Mouse (Mus musculus): Measurements from ENCODE around the gene Adra1b. TPM values are rescaled to one million over a fixed set of nuclear protein-coding genes. Genes with fewer than 3 reads are reported as not detected.

Gene Adra1b
- polyA plus RNA-seq, 1 experiment from 2014 or later = 6.0 TPM

- Histone ChIP-seq H3K9me3 (replicated peaks; ENCODE audit: control insufficient read depth, low read length) (no peaks in the 10 kb centered on the region), H3K27ac (ENCODE audit: low read length) (no peak overlapping the region), H3K9ac (ENCODE audit: low read length) (peak overlapping the region; percentile 55), H3K27me3 (ENCODE audit: control insufficient read depth, insufficient read depth, low read length) (peaks cover 5% of the 10 kb centered on the region), H3K4me2 (ENCODE audit: low read depth, low read length) (peak overlapping the region; percentile 62), H3K36me3 (ENCODE audit: control insufficient read depth, insufficient read depth) (no peaks in the 10 kb centered on the region), H3K4me3 (ENCODE audit: low read length) (peak overlapping the region; percentile 42), H3K4me1 (ENCODE audit: control insufficient read depth, insufficient read depth, low read length) (0 out of 2 replicates have a peak, but pooled peaks cover 4% of the 10 kb centered on the region)
- WGBS = 16% methylated on average over 63 of the region's 63 CpGs
- ATAC-seq (replicated peaks; ENCODE audit: extremely low read depth, insufficient read depth, low FRiP score) = peak; percentile 69
These were observed 125.3 kb downstream of the Adra1b start for GRCm38 (mm10) chr11:43775469-43776323.

GRCm38 (mm10) chr11:43773725-43774124 is 127.3 kb downstream of the Adra1b start:
- WGBS = 20% methylated on average over 5 of the region's 5 CpGs
- no peak for ATAC-seq (replicated peaks; ENCODE audit: extremely low read depth, insufficient read depth, low FRiP score)
- H3K36me3 ChIP-seq (ENCODE audit: control insufficient read depth, insufficient read depth) = no peaks in the 10 kb centered on the region
- H3K9me3 ChIP-seq (replicated peaks; ENCODE audit: control insufficient read depth, low read length) = no peaks in the 10 kb centered on the region
- H3K9ac ChIP-seq (ENCODE audit: low read length) = no peak overlapping the region
- 0 out of 2 replicates have a peak, but pooled peaks cover 4% of the 10 kb centered on the region for H3K4me1 ChIP-seq (ENCODE audit: control insufficient read depth, insufficient read depth, low read length)
- H3K4me3 ChIP-seq (ENCODE audit: low read length) = no peak overlapping the region
- no peak overlapping the region for H3K27ac ChIP-seq (ENCODE audit: low read length)
- H3K4me2 ChIP-seq (ENCODE audit: low read depth, low read length) = no peak overlapping the region
- peaks cover 5% of the 10 kb centered on the region for H3K27me3 ChIP-seq (ENCODE audit: control insufficient read depth, insufficient read depth, low read length)

GRCm38 (mm10) chr11:43770110-43770509 is 130.9 kb downstream of the Adra1b start:
- no peak overlapping the region for H3K27ac ChIP-seq (ENCODE audit: low read length)
- no peak for ATAC-seq (replicated peaks; ENCODE audit: extremely low read depth, insufficient read depth, low FRiP score)
- peaks cover under 1% of the 10 kb centered on the region for H3K27me3 ChIP-seq (ENCODE audit: control insufficient read depth, insufficient read depth, low read length)
- 74% methylated on average over 4 of the region's 4 CpGs for WGBS
- H3K4me3 ChIP-seq (ENCODE audit: low read length) = no peak overlapping the region
- H3K36me3 ChIP-seq (ENCODE audit: control insufficient read depth, insufficient read depth) = no peaks in the 10 kb centered on the region
- no peaks in the 10 kb centered on the region for H3K9me3 ChIP-seq (replicated peaks; ENCODE audit: control insufficient read depth, low read length)
- no peaks in the 10 kb centered on the region for H3K4me1 ChIP-seq (ENCODE audit: control insufficient read depth, insufficient read depth, low read length)
- H3K9ac ChIP-seq (ENCODE audit: low read length) = no peak overlapping the region
- no peak overlapping the region for H3K4me2 ChIP-seq (ENCODE audit: low read depth, low read length)

- H3K27ac ChIP-seq (ENCODE audit: low read length) = no peak overlapping the region
- no peak overlapping the region for H3K9ac ChIP-seq (ENCODE audit: low read length)
- WGBS = 65% methylated on average over 11 of the region's 11 CpGs
- H3K36me3 ChIP-seq (ENCODE audit: control insufficient read depth, insufficient read depth) = no peaks in the 10 kb centered on the region
- H3K4me1 ChIP-seq (ENCODE audit: control insufficient read depth, insufficient read depth, low read length) = no peaks in the 10 kb centered on the region
- H3K4me3 ChIP-seq (ENCODE audit: low read length) = no peak overlapping the region
- H3K27me3 ChIP-seq (ENCODE audit: control insufficient read depth, insufficient read depth, low read length) = no peaks in the 10 kb centered on the region
- H3K4me2 ChIP-seq (ENCODE audit: low read depth, low read length) = peak overlapping the region; percentile 79; the same call in 1 of the 2 replicates
- no peaks in the 10 kb centered on the region for H3K9me3 ChIP-seq (replicated peaks; ENCODE audit: control insufficient read depth, low read length)
- no peak for ATAC-seq (replicated peaks; ENCODE audit: extremely low read depth, insufficient read depth, low FRiP score)
These were observed 133.3 kb downstream of the Adra1b start for GRCm38 (mm10) chr11:43767749-43768148.

GRCm38 (mm10) chr11:43766922-43767648 is 133.9 kb downstream of the Adra1b start:
- no peaks in the 10 kb centered on the region for H3K4me1 ChIP-seq (ENCODE audit: control insufficient read depth, insufficient read depth, low read length)
- no peaks in the 10 kb centered on the region for H3K36me3 ChIP-seq (ENCODE audit: control insufficient read depth, insufficient read depth)
- H3K4me2 ChIP-seq (ENCODE audit: low read depth, low read length) = peak overlapping the region; percentile 79
- no peaks in the 10 kb centered on the region for H3K9me3 ChIP-seq (replicated peaks; ENCODE audit: control insufficient read depth, low read length)
- ATAC-seq (replicated peaks; ENCODE audit: extremely low read depth, insufficient read depth, low FRiP score) = peak; percentile 82
- WGBS = 4% methylated on average over 37 of the region's 37 CpGs
- H3K4me3 ChIP-seq (ENCODE audit: low read length) = peak overlapping the region; percentile 64
- no peak overlapping the region for H3K27ac ChIP-seq (ENCODE audit: low read length)
- H3K9ac ChIP-seq (ENCODE audit: low read length) = peak overlapping the region; percentile 53
- H3K27me3 ChIP-seq (ENCODE audit: control insufficient read depth, insufficient read depth, low read length) = no peaks in the 10 kb centered on the region

GRCm38 (mm10) chr11:43758436-43758835 is 142.6 kb downstream of the Adra1b start:
- Histone ChIP-seq H3K36me3 (ENCODE audit: control insufficient read depth, insufficient read depth) (no peaks in the 10 kb centered on the region), H3K4me3 (ENCODE audit: low read length) (no peak overlapping the region), H3K27me3 (ENCODE audit: control insufficient read depth, insufficient read depth, low read length) (no peaks in the 10 kb centered on the region), H3K9ac (ENCODE audit: low read length) (no peak overlapping the region), H3K27ac (ENCODE audit: low read length) (no peak overlapping the region), H3K4me1 (ENCODE audit: control insufficient read depth, insufficient read depth, low read length) (no peaks in the 10 kb centered on the region), H3K9me3 (replicated peaks; ENCODE audit: control insufficient read depth, low read length) (no peaks in the 10 kb centered on the region), H3K4me2 (ENCODE audit: low read depth, low read length) (no peak overlapping the region)
- ATAC-seq (replicated peaks; ENCODE audit: extremely low read depth, insufficient read depth, low FRiP score) = no peak
- 53% methylated on average over 2 of the region's 2 CpGs for WGBS

GRCm38 (mm10) chr11:43755411-43755810 is 145.6 kb downstream of the Adra1b start:
- no peak overlapping the region for H3K9ac ChIP-seq (ENCODE audit: low read length)
- H3K4me2 ChIP-seq (ENCODE audit: low read depth, low read length) = no peak overlapping the region
- H3K4me1 ChIP-seq (ENCODE audit: control insufficient read depth, insufficient read depth, low read length) = no peaks in the 10 kb centered on the region
- ATAC-seq (replicated peaks; ENCODE audit: extremely low read depth, insufficient read depth, low FRiP score) = no peak
- no peaks in the 10 kb centered on the region for H3K9me3 ChIP-seq (replicated peaks; ENCODE audit: control insufficient read depth, low read length)
- no peak overlapping the region for H3K4me3 ChIP-seq (ENCODE audit: low read length)
- no peaks in the 10 kb centered on the region for H3K36me3 ChIP-seq (ENCODE audit: control insufficient read depth, insufficient read depth)
- no peak overlapping the region for H3K27ac ChIP-seq (ENCODE audit: low read length)
- H3K27me3 ChIP-seq (ENCODE audit: control insufficient read depth, insufficient read depth, low read length) = no peaks in the 10 kb centered on the region
- 68% methylated on average over 5 of the region's 5 CpGs for WGBS

GRCm38 (mm10) chr11:43754568-43754967 is 146.4 kb downstream of the Adra1b start:
- Histone ChIP-seq H3K36me3 (ENCODE audit: control insufficient read depth, insufficient read depth) (no peaks in the 10 kb centered on the region), H3K9me3 (replicated peaks; ENCODE audit: control insufficient read depth, low read length) (no peaks in the 10 kb centered on the region), H3K27me3 (ENCODE audit: control insufficient read depth, insufficient read depth, low read length) (no peaks in the 10 kb centered on the region), H3K4me1 (ENCODE audit: control insufficient read depth, insufficient read depth, low read length) (no peaks in the 10 kb centered on the region), H3K4me2 (ENCODE audit: low read depth, low read length) (no peak overlapping the region), H3K9ac (ENCODE audit: low read length) (no peak overlapping the region), H3K27ac (ENCODE audit: low read length) (no peak overlapping the region), H3K4me3 (ENCODE audit: low read length) (no peak overlapping the region)
- 57% methylated on average over 1 of the region's 1 CpGs for WGBS
- ATAC-seq (replicated peaks; ENCODE audit: extremely low read depth, insufficient read depth, low FRiP score) = no peak

- 72% methylated on average over 2 of the region's 2 CpGs for WGBS
- Histone ChIP-seq H3K27me3 (ENCODE audit: control insufficient read depth, insufficient read depth, low read length) (no peaks in the 10 kb centered on the region), H3K9ac (ENCODE audit: low read length) (no peak overlapping the region), H3K27ac (ENCODE audit: low read length) (no peak overlapping the region), H3K36me3 (ENCODE audit: control insufficient read depth, insufficient read depth) (no peaks in the 10 kb centered on the region), H3K4me2 (ENCODE audit: low read depth, low read length) (no peak overlapping the region), H3K4me3 (ENCODE audit: low read length) (no peak overlapping the region), H3K4me1 (ENCODE audit: control insufficient read depth, insufficient read depth, low read length) (peaks cover 8% of the 10 kb centered on the region), H3K9me3 (replicated peaks; ENCODE audit: control insufficient read depth, low read length) (no peaks in the 10 kb centered on the region)
- no peak for ATAC-seq (replicated peaks; ENCODE audit: extremely low read depth, insufficient read depth, low FRiP score)
These were observed 149.5 kb downstream of the Adra1b start for GRCm38 (mm10) chr11:43751542-43751941.

Data from heart, embryonic 16.5 days (tissue).